Comparison of ENCODE assay signal across 8 mouse cellular contexts in the genomic region with DNA sequence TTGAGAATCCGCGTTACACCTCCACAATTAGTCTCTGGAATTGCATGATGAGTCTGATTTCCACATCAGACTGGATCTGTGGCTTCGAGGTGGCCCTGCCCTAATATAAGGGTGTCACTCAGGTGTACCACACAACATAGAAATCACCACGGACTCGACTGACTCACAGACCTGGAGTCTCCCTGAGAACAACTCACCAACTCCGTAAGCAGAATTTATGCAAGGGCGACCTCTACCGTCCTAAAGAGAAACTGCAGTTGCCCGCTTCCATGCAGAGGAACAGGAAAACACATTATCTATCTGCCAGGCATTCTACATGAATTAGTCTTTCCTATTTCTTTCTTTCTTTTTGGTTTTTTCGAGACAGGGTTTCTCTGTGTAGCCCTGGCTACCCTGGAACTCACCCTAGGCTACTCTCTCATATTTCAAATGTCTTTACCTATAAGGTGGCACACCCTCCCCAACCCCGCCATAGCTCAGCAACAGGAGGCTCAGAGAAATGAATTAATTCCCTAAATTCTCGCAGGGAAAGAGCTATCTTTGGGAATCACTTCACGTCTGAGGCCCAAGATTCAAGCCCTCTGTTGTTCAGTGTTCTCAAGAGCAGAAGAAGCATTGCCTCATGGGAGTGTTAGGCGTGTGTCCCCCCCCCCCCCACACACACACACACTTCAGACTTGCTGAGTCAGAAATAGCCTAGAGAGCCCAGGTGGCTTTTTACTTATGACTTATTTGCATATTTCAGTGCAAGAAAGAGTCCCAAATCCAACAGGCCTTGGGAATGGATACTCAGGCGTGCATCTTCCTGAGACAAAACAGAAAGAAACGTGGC. TPM values are rescaled to one million over a fixed set of nuclear protein-coding genes. Genes with fewer than 3 reads are reported as not detected.
A peak's percentile ranks its signal among the peaks of the same experiment; 100 is the strongest.
DNase-seq lines count a peak whose midpoint lies in the region; ATAC-seq and TF ChIP-seq lines count a peak whose summit lies in the region.

No protein-coding gene starts in this region.

- H3K27ac ChIP-seq in heart, embryonic 13.5 days (replicated peaks): peak overlapping the region; percentile 51
- H3K27ac ChIP-seq in kidney, postnatal 0 days: peak overlapping the region; percentile 25
- peak overlapping the region; percentile 54 for H3K27ac ChIP-seq in liver, adult 2 months (replicated peaks; ENCODE audit: insufficient read depth, low read depth, low read length)

- DNase-seq in CD4-positive helper T cell, adult 2 months (ENCODE audit: low read depth, low spot score): peak; percentile 79
- peak; percentile 50 for DNase-seq in brain, embryonic 18.5 days (ENCODE audit: low read depth, low spot score)
- peak; percentile 88 for DNase-seq in kidney, postnatal 0 days (ENCODE audit: low spot score)
- peak; percentile 79 for DNase-seq in liver, adult 2 months (ENCODE audit: extremely low read depth, low read depth, low spot score)
- DNase-seq in splenic B cell, adult 2 months (ENCODE audit: low read depth, low spot score): peak; percentile 88

- peak; percentile 83 for ATAC-seq in erythroid progenitor cell, adult 5-6 weeks (replicated peaks; ENCODE audit: low FRiP score, poor library complexity, severe bottlenecking)
- ATAC-seq in heart, embryonic 13.5 days (ENCODE audit: extremely low read depth, insufficient number of reproducible peaks, low FRiP score, low TSS enrichment): peak; percentile 42; the same call in 1 of the 2 replicates
- ATAC-seq in kidney, postnatal 0 days (replicated peaks; ENCODE audit: low FRiP score, low read depth): peak; percentile 70

- peak overlapping the region; percentile 50 for H3K4me3 ChIP-seq in heart, embryonic 13.5 days
- peak overlapping the region; percentile 31 for H3K4me3 ChIP-seq in kidney, postnatal 0 days (replicated peaks; ENCODE audit: low read depth, low read length)
- H3K4me3 ChIP-seq in liver, adult 2 months (ENCODE audit: insufficient read depth, low read depth, low read length): no peak overlapping the region
- H3K4me3 ChIP-seq in myocyte: no peak overlapping the region

- H3K27me3 ChIP-seq in heart, embryonic 13.5 days (replicated peaks): no peaks in the 10 kb centered on the region
- no peaks in the 10 kb centered on the region for H3K27me3 ChIP-seq in kidney, postnatal 0 days (ENCODE audit: insufficient read depth, low read length)
- no peaks in the 10 kb centered on the region for H3K27me3 ChIP-seq in liver, adult 2 months (ENCODE audit: control insufficient read depth, insufficient read depth, low read length)
- no peaks in the 10 kb centered on the region for H3K27me3 ChIP-seq in myocyte (ENCODE audit: control insufficient read depth, insufficient read depth, insufficient read length)
- no peaks in the 10 kb centered on the region for H3K27me3 ChIP-seq in splenic B cell, adult 2 months (ENCODE audit: control insufficient read depth, insufficient read depth, low read length, poor library complexity, severe bottlenecking)

- TF ChIP-seq CTCF in kidney, postnatal 0 days (IDR thresholded peaks at IDR 0.05; ENCODE audit: low read depth): peak; percentile 94
- TF ChIP-seq CTCF in liver, adult 2 months (IDR thresholded peaks at IDR 0.05; ENCODE audit: low read depth, low read length): peak; percentile 64

- peaks cover 24% of the 10 kb centered on the region for H3K4me1 ChIP-seq in heart, embryonic 13.5 days
- H3K4me1 ChIP-seq in kidney, postnatal 0 days (replicated peaks; ENCODE audit: insufficient read depth, low read length): 0 out of 2 replicates have a peak, but pooled peaks cover 7% of the 10 kb centered on the region
- H3K4me1 ChIP-seq in liver, adult 2 months (ENCODE audit: control insufficient read depth, insufficient read depth, low read length): peaks cover 10% of the 10 kb centered on the region

- no peak overlapping the region for H3ac ChIP-seq in myocyte (ENCODE audit: control insufficient read depth, insufficient read length)

- TF ChIP-seq POLR2A in liver, adult 2 months (IDR thresholded peaks at IDR 0.05; ENCODE audit: extremely low read depth, insufficient read depth, low read length): no peak
- no peak for TF ChIP-seq POLR2A in myocyte (IDR thresholded peaks at IDR 0.05; ENCODE audit: insufficient read length, low read depth)

- no peaks in the 10 kb centered on the region for H3K79me2 ChIP-seq in liver, adult 2 months (ENCODE audit: control insufficient read depth, insufficient read depth, low read length)
- no peaks in the 10 kb centered on the region for H3K79me2 ChIP-seq in myocyte (ENCODE audit: control insufficient read depth, insufficient read depth)

- WGBS in heart, embryonic 13.5 days: 15% methylated on average over 16 of the region's 16 CpGs
- WGBS in kidney, postnatal 0 days: 17% methylated on average over 16 of the region's 16 CpGs
- WGBS in liver, adult 2 months: 14% methylated on average over 16 of the region's 16 CpGs

- H3K9me3 ChIP-seq in heart, embryonic 13.5 days: no peaks in the 10 kb centered on the region
- no peaks in the 10 kb centered on the region for H3K9me3 ChIP-seq in kidney, postnatal 0 days (replicated peaks; ENCODE audit: low read length)

- H3K4me2 ChIP-seq in heart, embryonic 13.5 days: peak overlapping the region; percentile 74
- H3K4me2 ChIP-seq in kidney, postnatal 0 days (ENCODE audit: low read length): peak overlapping the region; percentile 60
- peak overlapping the region; percentile 34 for H3K4me2 ChIP-seq in myocyte (ENCODE audit: low read depth)

- H3K9ac ChIP-seq in heart, embryonic 13.5 days: peak overlapping the region; percentile 73
- H3K9ac ChIP-seq in kidney, postnatal 0 days (ENCODE audit: low read depth, low read length): 0 out of 2 replicates have a peak overlapping the region, but pooled peaks have one; percentile 18
- H3K9ac ChIP-seq in liver, adult 2 months (ENCODE audit: low read depth, low read length): no peak overlapping the region

- H3K36me3 ChIP-seq in heart, embryonic 13.5 days: peaks cover 14% of the 10 kb centered on the region
- H3K36me3 ChIP-seq in kidney, postnatal 0 days (ENCODE audit: insufficient read depth, low read length): no peaks in the 10 kb centered on the region
- no peaks in the 10 kb centered on the region for H3K36me3 ChIP-seq in liver, adult 2 months (ENCODE audit: control insufficient read depth, insufficient read depth, low read length)
- no peaks in the 10 kb centered on the region for H3K36me3 ChIP-seq in myocyte (ENCODE audit: control insufficient read depth, insufficient read depth)
- no peaks in the 10 kb centered on the region; the same call in 1 of the 2 replicates for H3K36me3 ChIP-seq in splenic B cell, adult 2 months (ENCODE audit: control insufficient read depth, insufficient read depth, low read length, poor library complexity, severe bottlenecking)

TF ChIP-seq in myocyte, 11 proteins besides CTCF, POLR2A, EP300 and RAD21:
- TF ChIP-seq CEBPB (IDR thresholded peaks at IDR 0.05; ENCODE audit: insufficient read depth, poor library complexity, severe bottlenecking): no peak
- no peak for TF ChIP-seq MYOD1 (IDR thresholded peaks at IDR 0.05; ENCODE audit: control insufficient read depth in 1 of 3, insufficient read length in 2 of 3, low read depth in 2 of 3)

RNA-seq across cellular contexts. Expression of a gene that starts 7.7 kb away (rescaled TPM):
- 32.7 and 37.8 TPM in 2 replicates for total RNA-seq in erythroid progenitor cell, adult 5-6 weeks (2015; ENCODE audit: low replicate concordance)
- 71.5 and 165 TPM in 2 replicates for total RNA-seq in erythroid progenitor cell, adult 5-6 weeks (2017; ENCODE audit: low replicate concordance)
- 255 and 274 TPM in 2 replicates for polyA plus RNA-seq in heart, embryonic 13.5 days (2015; fragmentation: Nextera tagmentation; extraction: Ambion mirVana)
- polyA plus RNA-seq in kidney, postnatal 0 days (2015; fragmentation: Nextera tagmentation; extraction: Ambion mirVana): 414 and 422 TPM in 2 replicates
- 61.1 and 66.8 TPM in 2 replicates for total RNA-seq in liver, adult 2 months (2014; rRNA removed)
- 30.7 and 39.5 TPM in 2 replicates for polyA plus RNA-seq in liver, adult 2 months (2012; rRNA removed)
- 157 TPM for polyA plus RNA-seq in myocyte (2012; fragmentation: generic; extraction: Trizol)

RNA-seq across cellular contexts. Expression of a gene that starts 20.5 kb away (rescaled TPM):
- 0.72 and 2.9 TPM in 2 replicates for total RNA-seq in erythroid progenitor cell, adult 5-6 weeks (2015; ENCODE audit: low replicate concordance)
- 1.9 and 4.5 TPM in 2 replicates for total RNA-seq in erythroid progenitor cell, adult 5-6 weeks (2017; ENCODE audit: low replicate concordance)
- polyA plus RNA-seq in heart, embryonic 13.5 days (2015; fragmentation: Nextera tagmentation; extraction: Ambion mirVana): 11.7 and 12.4 TPM in 2 replicates
- polyA plus RNA-seq in kidney, postnatal 0 days (2015; fragmentation: Nextera tagmentation; extraction: Ambion mirVana): 12.6 and 12.9 TPM in 2 replicates
- total RNA-seq in liver, adult 2 months (2014; rRNA removed): 10.7 and 16.6 TPM in 2 replicates
- polyA plus RNA-seq in liver, adult 2 months (2012; rRNA removed): 22.2 and 22.8 TPM in 2 replicates
- 46.9 TPM for polyA plus RNA-seq in myocyte (2012; fragmentation: generic; extraction: Trizol)

RNA-seq across cellular contexts. Expression of a gene that starts 25.6 kb away (rescaled TPM):
- 224 and 278 TPM in 2 replicates for total RNA-seq in erythroid progenitor cell, adult 5-6 weeks (2015; ENCODE audit: low replicate concordance)
- 189 and 228 TPM in 2 replicates for total RNA-seq in erythroid progenitor cell, adult 5-6 weeks (2017; ENCODE audit: low replicate concordance)
- 42.8 and 47.4 TPM in 2 replicates for polyA plus RNA-seq in heart, embryonic 13.5 days (2015; fragmentation: Nextera tagmentation; extraction: Ambion mirVana)
- polyA plus RNA-seq in kidney, postnatal 0 days (2015; fragmentation: Nextera tagmentation; extraction: Ambion mirVana): 28.7 and 34.9 TPM in 2 replicates
- 116 and 125 TPM in 2 replicates for total RNA-seq in liver, adult 2 months (2014; rRNA removed)
- 40.2 and 41.1 TPM in 2 replicates for polyA plus RNA-seq in liver, adult 2 months (2012; rRNA removed)
- polyA plus RNA-seq in myocyte (2012; fragmentation: generic; extraction: Trizol): 32.7 TPM

RNA-seq across cellular contexts. Expression of a gene that starts 55.5 kb away (rescaled TPM):
- total RNA-seq in erythroid progenitor cell, adult 5-6 weeks (2015; ENCODE audit: low replicate concordance): 26.3 and 40.7 TPM in 2 replicates
- total RNA-seq in erythroid progenitor cell, adult 5-6 weeks (2017; ENCODE audit: low replicate concordance): 15.7 and 20.7 TPM in 2 replicates
- 322 and 326 TPM in 2 replicates for polyA plus RNA-seq in heart, embryonic 13.5 days (2015; fragmentation: Nextera tagmentation; extraction: Ambion mirVana)
- polyA plus RNA-seq in kidney, postnatal 0 days (2015; fragmentation: Nextera tagmentation; extraction: Ambion mirVana): 266 and 295 TPM in 2 replicates
- total RNA-seq in liver, adult 2 months (2014; rRNA removed): 271 and 323 TPM in 2 replicates
- 350 and 393 TPM in 2 replicates for polyA plus RNA-seq in liver, adult 2 months (2012; rRNA removed)
- 241 TPM for polyA plus RNA-seq in myocyte (2012; fragmentation: generic; extraction: Trizol)

Comparison
In these comparisons a context has a peak if more than half of its experiments do, and no peak if none do; other contexts are left out.
1. H3K4me3 ChIP-seq: peak in heart, embryonic 13.5 days (single experiment) and kidney, postnatal 0 days (single experiment); none in liver, adult 2 months (single experiment) and myocyte (single experiment).
2. Peak in every context shown above with its lines, with median percentiles within 50 percentile points of each other: DNase-seq, ATAC-seq, H3K27ac ChIP-seq and H3K4me2 ChIP-seq.